Comparison of ENCODE assay signal across 8 mouse cellular contexts in genomic region chr16:92565708-92566107, GRCm38 (mm10).
DNase-seq lines count a peak whose midpoint lies in the region; ATAC-seq and TF ChIP-seq lines count a peak whose summit lies in the region.

No protein-coding gene starts in this region.

- WGBS in forebrain, embryonic 12.5 days, result 3% methylated on average over 6 of the region's 6 CpGs

- peaks cover 0 to 5% of the 10 kb centered on the region in 2 experiments; a peak in 1 of 4 replicates for H3K4me1 ChIP-seq in MEL (ENCODE audit: control insufficient read depth in 1 of 2, insufficient read depth in 2 of 2, low read length in 2 of 2)
- peaks cover 5% of the 10 kb centered on the region; the same call in 1 of the 2 replicates for H3K4me1 ChIP-seq in forebrain, embryonic 12.5 days

- no peaks in the 10 kb centered on the region; a peak in 1 of 4 replicates for H3K27me3 ChIP-seq in MEL (ENCODE audit: control insufficient read depth in 1 of 2, insufficient read depth in 2 of 2, low read length in 2 of 2)
- peaks cover 27% of the 10 kb centered on the region for H3K27me3 ChIP-seq in forebrain, embryonic 12.5 days

- TF ChIP-seq RAD21 in MEL (IDR thresholded peaks at IDR 0.05; ENCODE audit: low read depth, low read length), result peak; percentile 92

- H3K36me3 ChIP-seq in MEL (ENCODE audit: control insufficient read depth in 1 of 2, insufficient read depth in 2 of 2, low read length in 2 of 2), result peaks cover 0 to 3% of the 10 kb centered on the region in 2 experiments; a peak in 1 of 4 replicates
- H3K36me3 ChIP-seq in forebrain, embryonic 12.5 days (replicated peaks), result no peaks in the 10 kb centered on the region

- peak; percentile 79 for DNase-seq in MEL (ENCODE audit: low read depth, low spot score)
- peak; percentile 67 for DNase-seq in c-Kit-positive CD71-positive TER-119-positive erythroid progenitor cells, embryonic 14.5 days (ENCODE audit: low spot score)
- peak; percentile 88 for DNase-seq in heart, postnatal 4 days
- DNase-seq in layer of hippocampus, adult 9-11 months, result peak; percentile 73
- DNase-seq in lung, postnatal 14 days, result peak; percentile 91
- DNase-seq in retina, embryonic 14.5 days (ENCODE audit: low spot score), result peak; percentile 93
- DNase-seq in thymus, postnatal 25 days, result peak; percentile 83

- no peak for TF ChIP-seq POLR2A in MEL (IDR thresholded peaks at IDR 0.05; ENCODE audit: control insufficient read depth in 1 of 2, insufficient read depth in 1 of 2, low read depth in 1 of 2, low read length in 2 of 2, poor library complexity in 1 of 2)

- 0 out of 2 replicates have a peak, but pooled peaks have one; percentile 49 for ATAC-seq in forebrain, embryonic 12.5 days (ENCODE audit: low FRiP score)

- no peak for TF ChIP-seq EP300 in MEL (IDR thresholded peaks at IDR 0.05; ENCODE audit: low read depth in 1 of 2, low read length in 2 of 2)

- H3K9me3 ChIP-seq in MEL (replicated peaks; ENCODE audit: insufficient read depth, low read length), result no peaks in the 10 kb centered on the region
- H3K9me3 ChIP-seq in forebrain, embryonic 12.5 days, result no peaks in the 10 kb centered on the region

- no peak overlapping the region for H3K9ac ChIP-seq in MEL (ENCODE audit: control insufficient read depth, low read depth, low read length, poor library complexity, severe bottlenecking)
- no peak overlapping the region for H3K9ac ChIP-seq in forebrain, embryonic 12.5 days

- no peaks in the 10 kb centered on the region for H3K79me2 ChIP-seq in MEL (ENCODE audit: control insufficient read depth, insufficient read depth, low read length, poor library complexity)

- no peak overlapping the region for H3K4me2 ChIP-seq in forebrain, embryonic 12.5 days

- H3K27ac ChIP-seq in MEL (ENCODE audit: control insufficient read depth, low read depth, low read length), result no peak overlapping the region
- no peak overlapping the region for H3K27ac ChIP-seq in forebrain, embryonic 12.5 days

- TF ChIP-seq CTCF in MEL (IDR thresholded peaks at IDR 0.05 in 2 of 3, conservative IDR thresholded peaks at IDR 0.05 in 1 of 3; ENCODE audit: control insufficient read depth in 1 of 3, insufficient read depth in 1 of 3, low read depth in 2 of 3, low read length in 3 of 3, poor library complexity in 1 of 3, severe bottlenecking in 1 of 3), result peak; percentile 85 to 87 (median 86)

- no peak overlapping the region for H3K4me3 ChIP-seq in MEL (ENCODE audit: control insufficient read depth in 1 of 2, insufficient read depth in 1 of 2, low read depth in 2 of 2, low read length in 2 of 2)
- H3K4me3 ChIP-seq in forebrain, embryonic 12.5 days (replicated peaks), result no peak overlapping the region

TF ChIP-seq in MEL, 35 proteins besides CTCF, POLR2A, EP300 and RAD21:
- TF ChIP-seq SMC3 (IDR thresholded peaks at IDR 0.05; ENCODE audit: low read depth, low read length) (peak; percentile 96), SIN3A (IDR thresholded peaks at IDR 0.05; ENCODE audit: low read length) (no peak), TAL1 (IDR thresholded peaks at IDR 0.05; ENCODE audit: low read length) (no peak), ELF1 (IDR thresholded peaks at IDR 0.05; ENCODE audit: low read depth, low read length) (no peak), ZC3H11A (IDR thresholded peaks at IDR 0.05; ENCODE audit: low read depth, low read length) (peak; percentile 94), CHD1 (IDR thresholded peaks at IDR 0.05; ENCODE audit: low read depth, low read length) (no peak)
TF ChIP-seq in MEL: peak in this region for 2.
